Mouse (Mus musculus): ENCODE results near the gene Dhx8.

DNA sequence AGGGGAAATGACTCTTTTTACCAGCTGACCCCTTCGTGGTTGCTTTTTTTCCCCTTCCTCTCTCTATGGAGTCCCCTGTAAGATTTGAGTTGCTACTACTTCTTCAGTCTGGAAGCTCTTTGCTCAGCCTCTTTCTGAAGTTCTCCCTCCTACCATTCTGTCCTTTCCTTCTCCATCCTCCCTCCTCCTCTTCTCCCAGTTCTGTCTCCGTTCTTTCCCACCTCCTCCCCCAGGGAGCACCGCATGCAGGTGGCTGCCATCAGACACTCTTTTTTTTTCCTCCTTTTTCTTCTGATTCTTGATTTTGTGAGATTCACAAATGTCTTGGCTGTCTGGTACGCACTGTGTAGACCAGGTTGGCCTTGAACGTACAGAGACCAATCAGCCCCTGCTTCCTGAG is 42.4 kb upstream of the Dhx8 start:
- TF ChIP-seq CTCF (IDR thresholded peaks at IDR 0.05; ENCODE audit: low read depth, low read length) (no peak), POLR2A (IDR thresholded peaks at IDR 0.05; ENCODE audit: borderline replicate concordance, low read depth, low read length) (no peak)
